18 mouse cellular contexts compared by ENCODE assay signal in the genomic region with DNA sequence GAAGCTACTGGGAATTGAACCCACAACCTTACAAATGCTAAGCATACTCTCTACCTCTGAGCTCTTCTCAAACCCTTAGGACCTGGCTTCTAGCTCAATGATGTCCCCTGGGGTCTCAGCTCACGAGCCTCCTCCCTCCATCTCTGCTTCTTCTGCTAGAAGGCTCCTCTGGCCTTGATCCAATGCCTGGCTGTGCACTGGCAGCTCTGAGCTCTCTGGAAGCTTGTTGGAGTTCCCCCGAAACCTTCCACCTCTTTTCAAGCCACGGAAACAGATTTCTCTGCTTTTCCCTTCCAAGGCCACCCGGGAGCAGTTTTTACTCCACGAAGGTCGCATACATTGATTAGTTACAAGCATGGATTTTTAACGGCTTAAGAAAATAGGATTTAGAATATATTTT.
DNase-seq lines count a peak whose midpoint lies in the region; ATAC-seq lines count a peak whose summit lies in the region.
"Had no signal": no experiment of that assay in that cellular context is flagged by ENCODE, and none has a peak within 500 bp of the region (broad histone marks: within the 10 kb centered on the region; RNA-seq: fewer than 3 reads in every experiment).

No protein-coding gene starts in this region.

- ATAC-seq in forebrain, embryonic 14.5 days: no peak
- no peak for ATAC-seq in forebrain, embryonic 16.5 days
- no peak for ATAC-seq in granulocyte monocyte progenitor cell, adult 5-6 weeks (replicated peaks; ENCODE audit: poor library complexity, severe bottlenecking)
- ATAC-seq: forebrain, embryonic 15.5 days; liver, postnatal 0 days had no signal

- no peaks in the 10 kb centered on the region for H3K27me3 ChIP-seq in forebrain, embryonic 14.5 days (replicated peaks; ENCODE audit: control insufficient read depth, insufficient read depth, low read length)
- H3K27me3 ChIP-seq in forebrain, embryonic 16.5 days (replicated peaks; ENCODE audit: control insufficient read depth, insufficient read depth, low read length): no peaks in the 10 kb centered on the region
- H3K27me3 ChIP-seq: embryonic facial prominence, embryonic 15.5 days; forebrain, embryonic 15.5 days; limb, embryonic 12.5 days; neural tube, embryonic 13.5 days had no signal

- no peak overlapping the region for H3K4me3 ChIP-seq in forebrain, embryonic 14.5 days (ENCODE audit: low read depth, low read length)
- H3K4me3 ChIP-seq in forebrain, embryonic 16.5 days (replicated peaks; ENCODE audit: low read length): no peak overlapping the region
- H3K4me3 ChIP-seq: embryonic facial prominence, embryonic 15.5 days; forebrain, embryonic 15.5 days; limb, embryonic 12.5 days; neural tube, embryonic 13.5 days had no signal

- no peak overlapping the region for H3K4me2 ChIP-seq in forebrain, embryonic 14.5 days (ENCODE audit: low read length)
- no peak overlapping the region for H3K4me2 ChIP-seq in forebrain, embryonic 16.5 days (ENCODE audit: low read length)
- H3K4me2 ChIP-seq: embryonic facial prominence, embryonic 15.5 days; forebrain, embryonic 15.5 days; limb, embryonic 12.5 days; neural tube, embryonic 13.5 days had no signal

- no peak overlapping the region for H3K27ac ChIP-seq in forebrain, embryonic 14.5 days (ENCODE audit: low read depth, low read length)
- no peak overlapping the region for H3K27ac ChIP-seq in forebrain, embryonic 16.5 days (ENCODE audit: low read length)
- H3K27ac ChIP-seq: embryonic facial prominence, embryonic 15.5 days; forebrain, embryonic 15.5 days; limb, embryonic 12.5 days; macrophage; neural tube, embryonic 13.5 days had no signal

- no peak overlapping the region for H3K9ac ChIP-seq in forebrain, embryonic 14.5 days (ENCODE audit: low read length)
- no peak overlapping the region for H3K9ac ChIP-seq in forebrain, embryonic 16.5 days (replicated peaks; ENCODE audit: low read depth, low read length)
- H3K9ac ChIP-seq: embryonic facial prominence, embryonic 15.5 days; forebrain, embryonic 15.5 days; limb, embryonic 12.5 days; liver, postnatal 0 days; neural tube, embryonic 13.5 days had no signal

- WGBS in forebrain, embryonic 14.5 days: 69% methylated on average over 7 of the region's 7 CpGs
- 45% methylated on average over 7 of the region's 7 CpGs for WGBS in forebrain, embryonic 16.5 days

- peak; percentile 51 for DNase-seq in forebrain, embryonic 14.5 days (ENCODE audit: low spot score)
- DNase-seq in ovary, postnatal 36 days (ENCODE audit: low spot score): peak; percentile 28
- no peak for DNase-seq in ovary, adult 18-20 months (ENCODE audit: low spot score)
- peak; percentile 59 for DNase-seq in brain, adult 2 months (ENCODE audit: low read depth, low spot score)
- peak; percentile 69 to 85 for DNase-seq in cerebellum, postnatal 25 days
- no peak for DNase-seq in yolk sac, embryonic 10.5 days (ENCODE audit: low spot score)
- DNase-seq: gastrocnemius, postnatal 36 days; kidney, adult 18-20 months; kidney, postnatal 36 days; liver, postnatal 0 days; retina, postnatal 1 day had no signal

- H3K9me3 ChIP-seq in forebrain, embryonic 14.5 days (replicated peaks; ENCODE audit: control insufficient read depth, low read length): no peaks in the 10 kb centered on the region
- no peaks in the 10 kb centered on the region for H3K9me3 ChIP-seq in forebrain, embryonic 16.5 days (ENCODE audit: control insufficient read depth, low read length)
- H3K9me3 ChIP-seq: embryonic facial prominence, embryonic 15.5 days; forebrain, embryonic 15.5 days; limb, embryonic 12.5 days; neural tube, embryonic 13.5 days had no signal

- no peaks in the 10 kb centered on the region for H3K36me3 ChIP-seq in forebrain, embryonic 14.5 days (ENCODE audit: control insufficient read depth, insufficient read depth, low read length)
- no peaks in the 10 kb centered on the region for H3K36me3 ChIP-seq in forebrain, embryonic 16.5 days (ENCODE audit: control insufficient read depth, insufficient read depth)
- H3K36me3 ChIP-seq: embryonic facial prominence, embryonic 15.5 days; forebrain, embryonic 15.5 days; limb, embryonic 12.5 days; neural tube, embryonic 13.5 days had no signal

- no peaks in the 10 kb centered on the region for H3K4me1 ChIP-seq in forebrain, embryonic 14.5 days (ENCODE audit: control insufficient read depth, insufficient read depth, low read length)
- H3K4me1 ChIP-seq in forebrain, embryonic 16.5 days (replicated peaks; ENCODE audit: control insufficient read depth, insufficient read depth, low read length): peaks cover 10% of the 10 kb centered on the region; the same call in 1 of the 2 replicates
- H3K4me1 ChIP-seq: limb, embryonic 12.5 days had no signal

Comparison
In these comparisons a context has a peak if more than half of its experiments do, and no peak if none do; other contexts are left out.
1. DNase-seq: peak in forebrain, embryonic 14.5 days (single experiment), ovary, postnatal 36 days (single experiment), brain, adult 2 months (single experiment) and cerebellum, postnatal 25 days (2 of 2); none in ovary, adult 18-20 months (single experiment) and yolk sac, embryonic 10.5 days (single experiment).